Mouse (Mus musculus) lung, embryonic 15.5 days (tissue): ENCODE results near the gene Spocd1. TPM values are rescaled to one million over a fixed set of nuclear protein-coding genes. Genes with fewer than 3 reads are reported as not detected.

Experiments
- ATAC-seq: fragments of 200-750 bp; cut with Nextera tagmentation; 2 replicates; pipeline ENCODE4 v1.8.0; 2017; ENCODE audit warnings: moderate number of reproducible peaks, borderline replicate concordance; ENCODE audit not compliant: low FRiP score, low TSS enrichment; ENCODE audit errors: extremely low read depth
- H3K27ac ChIP-seq: fragments of 300-500 bp; sonication (generic); 2 replicates; pipeline ENCODE4 v1.5.1; 2015; ENCODE audit warnings: moderate library complexity, mild to moderate bottlenecking, inconsistent platforms
- H3K27me3 ChIP-seq: fragments of 300-500 bp; sonication (generic); 2 replicates; pipeline ENCODE4 v1.6.1; 2015; ENCODE audit warnings: inconsistent platforms
- H3K36me3 ChIP-seq: fragments of 300-500 bp; sonication (generic); 2 replicates; pipeline ENCODE4 v1.6.1; 2015; ENCODE audit warnings: inconsistent platforms
- H3K4me1 ChIP-seq: fragments of 300-500 bp; sonication (generic); 2 replicates; pipeline ENCODE4 v1.6.1; 2015; ENCODE audit warnings: inconsistent platforms
- H3K4me2 ChIP-seq: fragments of 300-500 bp; sonication (generic); 2 replicates; pipeline ENCODE4 v1.6.1; 2015; ENCODE audit warnings: inconsistent platforms, mild to moderate bottlenecking, moderate library complexity
- H3K4me3 ChIP-seq: fragments of 300-500 bp; sonication (generic); 2 replicates; pipeline ENCODE4 v1.5.1; 2015; ENCODE audit warnings: mild to moderate bottlenecking, inconsistent platforms
- H3K9ac ChIP-seq: fragments of 300-500 bp; sonication (generic); 2 replicates; pipeline ENCODE4 v1.6.1; 2015; ENCODE audit warnings: inconsistent platforms
- H3K9me3 ChIP-seq: fragments of 300-500 bp; sonication (generic); 2 replicates; pipeline ENCODE4 v1.6.1; 2016; ENCODE audit warnings: inconsistent platforms
- WGBS: fragments of 180-500 bp; shearing (Covaris S2); methylation state at CpG from one replicate; pipeline ENCODE4 v1.1.7; 2015; 5-methylcytosine and 5-hydroxymethylcytosine counted together
- polyA plus RNA-seq: library from polyadenylated mRNA; unstranded; fragments of >200 nt; fragmentation: Nextera tagmentation; extraction: Ambion mirVana; gene quantifications from 2 replicates; pipeline ENCODE4 v1.2.1, GENCODE M21; 2015

Spocd1 gene
- polyA plus RNA-seq, 1 experiment from 2014 or later = 0.09 TPM

DNA sequence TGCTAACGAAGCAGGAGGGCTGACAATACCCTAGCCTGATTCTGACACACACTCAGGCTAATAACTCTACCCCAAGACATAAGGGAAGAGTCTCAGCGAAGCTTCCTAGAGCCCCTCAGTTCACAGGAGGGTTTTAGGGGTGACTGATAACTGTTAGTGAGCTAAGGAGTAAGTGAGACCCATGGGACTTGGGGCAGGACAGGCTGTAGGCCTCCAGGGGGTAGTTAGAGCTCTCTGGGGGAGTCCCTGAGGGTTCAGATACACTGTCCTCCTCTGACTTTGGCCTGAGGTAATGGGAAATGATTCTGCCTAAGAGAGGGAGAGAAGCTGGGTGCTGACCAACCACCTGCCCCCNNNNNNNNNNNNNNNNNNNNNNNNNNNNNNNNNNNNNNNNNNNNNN, 25.5 kb downstream of the Spocd1 start:
- H3K27ac ChIP-seq = no peak overlapping the region
- H3K4me3 ChIP-seq = no peak overlapping the region
- H3K4me1 ChIP-seq = peaks cover 5% of the 10 kb centered on the region; the same call in 1 of the 2 replicates
- whole genome bisulfite sequencing = 66% methylated on average over 2 of the region's 2 CpGs
- no peaks in the 10 kb centered on the region for H3K9me3 ChIP-seq
- no peaks in the 10 kb centered on the region for H3K36me3 ChIP-seq
- H3K27me3 ChIP-seq = no peaks in the 10 kb centered on the region; the same call in 1 of the 2 replicates
- no peak overlapping the region for H3K9ac ChIP-seq
- ATAC-seq = no peak
- no peak overlapping the region for H3K4me2 ChIP-seq

DNA sequence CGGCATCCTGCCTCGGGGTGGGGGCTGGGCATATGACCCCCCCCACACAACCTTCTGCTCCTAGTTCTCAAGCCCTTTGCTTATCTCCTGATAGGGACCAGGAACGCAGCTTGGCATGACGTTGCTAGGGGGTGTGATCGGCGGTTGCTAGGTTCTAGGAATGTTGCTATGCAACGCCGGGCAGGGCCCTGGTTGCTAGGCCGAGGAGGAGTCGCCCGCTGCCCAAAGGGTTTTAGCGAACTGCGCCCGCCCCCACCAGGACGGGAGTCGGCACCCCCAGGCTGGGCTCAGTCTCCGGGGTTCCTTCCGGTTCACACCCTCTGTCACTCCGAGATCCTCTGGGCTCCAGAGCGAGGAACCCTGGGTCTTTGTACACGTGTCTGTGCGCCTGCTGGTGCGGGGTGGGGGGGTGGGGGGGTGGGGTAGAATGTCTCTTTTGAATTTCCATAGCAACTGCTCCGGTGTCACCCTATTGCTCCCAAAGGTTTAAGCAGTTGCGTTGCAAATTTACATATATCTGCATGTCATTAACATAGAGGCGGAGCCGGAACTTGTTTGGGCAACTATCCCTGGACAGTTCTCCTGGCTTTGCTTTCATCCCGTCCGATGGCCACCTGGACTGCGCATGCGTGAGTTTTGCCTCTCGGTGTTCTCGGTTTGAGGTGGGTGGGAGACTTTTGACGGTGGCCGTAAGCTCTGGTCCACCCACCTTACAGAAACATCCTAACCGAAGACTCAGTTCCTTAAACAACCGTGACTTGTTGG, 31.3 kb downstream of the Spocd1 start:
- ATAC-seq = peak; percentile 70; the same call in 1 of the 2 replicates
- H3K4me2 ChIP-seq = peak overlapping the region; percentile 91
- peaks cover 12% of the 10 kb centered on the region for H3K4me1 ChIP-seq
- H3K9ac ChIP-seq = no peak overlapping the region
- peak overlapping the region; percentile 41 for H3K4me3 ChIP-seq
- WGBS = 1% methylated on average over 34 of the region's 37 CpGs
- no peak overlapping the region for H3K27ac ChIP-seq
- no peaks in the 10 kb centered on the region for H3K9me3 ChIP-seq
- peaks cover 19% of the 10 kb centered on the region for H3K27me3 ChIP-seq
- no peaks in the 10 kb centered on the region for H3K36me3 ChIP-seq

DNA sequence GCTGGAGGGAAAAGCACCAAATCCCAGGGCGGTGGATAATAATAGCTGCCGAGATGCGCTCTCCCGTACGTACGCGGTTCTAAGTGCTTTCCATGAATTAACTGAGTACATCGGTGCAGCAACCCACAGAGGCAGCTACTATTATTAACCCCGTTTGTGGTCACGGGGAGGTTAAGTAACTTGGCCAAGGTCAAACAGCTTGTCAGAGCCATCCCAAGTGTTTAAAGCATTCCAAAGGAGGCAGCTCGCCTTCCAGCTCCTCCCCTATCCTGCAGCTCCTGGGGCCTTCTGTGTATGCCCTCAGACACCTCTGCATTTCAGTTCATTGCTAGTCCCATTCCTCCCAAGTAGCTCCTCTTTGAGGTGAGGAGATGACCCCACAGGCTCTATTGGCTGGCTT, 36.2 kb downstream of the Spocd1 start:
- peaks cover 7% of the 10 kb centered on the region for H3K4me1 ChIP-seq
- H3K36me3 ChIP-seq = no peaks in the 10 kb centered on the region
- peaks cover 22% of the 10 kb centered on the region for H3K27me3 ChIP-seq
- no peak overlapping the region for H3K27ac ChIP-seq
- no peak overlapping the region for H3K4me3 ChIP-seq
- no peak overlapping the region for H3K9ac ChIP-seq
- 53% methylated on average over 11 of the region's 11 CpGs for WGBS
- H3K9me3 ChIP-seq = no peaks in the 10 kb centered on the region
- ATAC-seq = no peak
- no peak overlapping the region for H3K4me2 ChIP-seq

DNA sequence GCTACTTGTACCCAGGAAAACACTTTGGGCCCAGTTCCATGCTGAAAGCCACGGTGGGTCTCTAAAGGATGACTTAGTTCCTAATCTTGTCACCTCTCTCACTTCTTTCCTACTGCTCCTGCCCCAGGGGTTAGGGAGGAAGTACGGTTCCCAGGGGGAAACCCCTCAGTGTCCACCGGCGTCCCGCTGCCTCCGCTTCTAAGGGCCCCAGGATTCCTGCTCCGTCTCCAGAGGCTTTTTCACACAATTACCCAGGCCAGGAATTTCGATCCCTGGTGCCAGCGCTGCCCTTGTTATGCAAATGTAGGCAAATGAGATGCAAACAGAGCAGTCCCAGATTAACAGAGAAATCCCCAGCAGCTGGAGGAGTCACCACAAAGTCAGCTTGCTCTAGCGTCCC, 37.2 kb downstream of the Spocd1 start:
- H3K9me3 ChIP-seq = no peaks in the 10 kb centered on the region
- WGBS = 42% methylated on average over 10 of the region's 10 CpGs
- no peaks in the 10 kb centered on the region for H3K36me3 ChIP-seq
- H3K9ac ChIP-seq = no peak overlapping the region
- no peak overlapping the region for H3K27ac ChIP-seq
- H3K27me3 ChIP-seq = peaks cover 19% of the 10 kb centered on the region
- H3K4me1 ChIP-seq = peaks cover 2% of the 10 kb centered on the region; the same call in 1 of the 2 replicates
- no peak overlapping the region for H3K4me2 ChIP-seq
- ATAC-seq = no peak
- no peak overlapping the region for H3K4me3 ChIP-seq

DNA sequence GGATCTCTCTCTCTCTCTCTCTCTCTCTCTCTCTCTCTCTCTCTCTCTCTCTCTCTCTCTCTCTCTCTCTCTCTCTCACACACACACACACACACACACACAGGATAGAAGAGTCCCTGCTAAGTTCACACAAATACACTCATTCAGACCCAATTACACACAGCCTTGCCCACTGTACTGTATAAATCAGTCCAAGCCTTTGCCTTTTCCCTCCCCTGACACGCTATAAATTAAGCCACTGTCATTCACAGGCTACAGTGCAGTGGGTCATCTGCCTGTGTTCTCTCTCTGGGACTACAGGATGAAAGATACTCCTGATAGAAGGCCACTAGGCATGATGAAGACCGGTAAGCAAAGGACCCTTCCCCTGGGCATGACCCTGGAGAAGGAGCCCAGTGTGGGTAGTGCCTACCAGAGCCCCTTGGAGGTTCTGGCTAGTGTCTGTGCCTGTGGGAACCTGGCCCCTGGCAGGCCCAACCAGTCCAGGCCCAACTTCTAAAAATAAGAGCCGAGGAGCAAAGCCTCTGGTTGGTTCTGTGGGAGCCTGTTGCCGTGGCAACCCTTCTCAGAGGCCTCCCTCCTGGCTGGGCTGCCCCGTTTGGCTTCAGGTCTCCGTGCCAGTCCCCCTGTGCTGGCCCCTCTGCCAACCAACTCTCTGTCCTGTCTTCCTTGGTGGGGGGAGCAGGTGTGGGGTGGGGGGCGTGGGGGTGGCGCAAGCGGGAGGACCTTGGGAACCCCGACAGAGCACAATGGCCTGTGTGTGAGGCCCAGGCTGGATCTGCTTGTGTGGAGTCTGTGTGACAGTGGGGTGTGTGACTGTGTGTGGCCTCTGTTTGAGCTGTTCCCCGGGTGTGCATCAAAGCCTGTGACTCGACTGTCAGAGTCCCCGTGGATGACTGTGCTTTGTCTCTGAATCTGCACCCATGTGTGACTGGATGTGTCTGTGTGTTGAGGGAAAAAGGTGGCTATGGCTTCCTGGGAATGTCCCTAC, 38.3 kb downstream of the Spocd1 start:
- no peak overlapping the region for H3K27ac ChIP-seq
- no peaks in the 10 kb centered on the region for H3K9me3 ChIP-seq
- H3K27me3 ChIP-seq = peaks cover 15% of the 10 kb centered on the region
- H3K4me3 ChIP-seq = no peak overlapping the region
- no peak for ATAC-seq
- peaks cover 7% of the 10 kb centered on the region; the same call in 1 of the 2 replicates for H3K4me1 ChIP-seq
- no peak overlapping the region for H3K9ac ChIP-seq
- H3K36me3 ChIP-seq = no peaks in the 10 kb centered on the region
- no peak overlapping the region for H3K4me2 ChIP-seq
- 41% methylated on average over 13 of the region's 13 CpGs for WGBS

DNA sequence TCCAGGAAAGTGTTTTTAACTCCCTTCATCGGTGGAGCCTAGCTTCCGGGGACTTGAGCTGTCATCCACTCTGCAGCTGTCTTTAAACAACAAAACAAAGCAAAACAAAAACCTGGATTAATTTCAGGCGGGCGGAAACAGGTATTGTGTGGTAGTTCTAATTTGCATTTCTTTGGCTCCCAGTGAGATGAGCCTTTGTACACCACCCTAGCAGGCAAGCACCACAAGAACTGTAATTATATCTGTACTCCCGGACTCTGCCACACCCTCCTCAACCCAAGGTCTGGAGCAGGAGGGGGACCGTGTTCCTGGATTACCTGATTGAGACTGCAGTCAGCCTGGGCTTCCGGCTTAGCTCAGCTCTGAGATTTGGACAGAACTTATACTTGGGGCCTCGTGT, 41.1 kb downstream of the Spocd1 start:
- 65% methylated on average over 8 of the region's 8 CpGs for WGBS
- Histone ChIP-seq H3K27me3 (peaks cover 31% of the 10 kb centered on the region), H3K4me3 (no peak overlapping the region), H3K4me2 (no peak overlapping the region), H3K9me3 (no peaks in the 10 kb centered on the region), H3K9ac (no peak overlapping the region), H3K4me1 (peaks cover 7% of the 10 kb centered on the region; the same call in 1 of the 2 replicates), H3K27ac (no peak overlapping the region), H3K36me3 (no peaks in the 10 kb centered on the region)
- no peak for ATAC-seq

DNA sequence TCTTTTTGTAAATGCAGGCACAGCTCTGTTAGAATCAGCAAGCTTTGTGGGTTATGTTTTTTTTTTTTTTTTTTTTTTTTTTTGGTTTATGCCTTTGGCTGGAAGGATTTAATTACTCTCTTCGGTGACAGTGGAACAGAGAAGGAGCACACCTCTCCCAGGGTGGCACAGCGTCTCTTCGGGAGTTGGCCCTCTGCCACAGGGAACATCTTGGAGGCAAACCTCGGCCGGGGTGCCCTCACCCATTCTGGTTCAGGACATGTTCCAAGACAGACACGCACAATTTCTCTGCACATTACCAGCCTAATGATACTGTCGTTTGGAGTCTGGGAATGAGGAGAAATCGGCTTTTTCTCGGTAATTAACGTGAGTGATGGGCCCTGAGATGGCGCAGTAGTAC, 41.8 kb downstream of the Spocd1 start:
- Histone ChIP-seq H3K9ac (no peak overlapping the region), H3K36me3 (no peaks in the 10 kb centered on the region), H3K4me1 (peaks cover 7% of the 10 kb centered on the region; the same call in 1 of the 2 replicates), H3K27ac (no peak overlapping the region), H3K4me2 (no peak overlapping the region), H3K4me3 (no peak overlapping the region), H3K9me3 (no peaks in the 10 kb centered on the region), H3K27me3 (peaks cover 30% of the 10 kb centered on the region)
- 73% methylated on average over 11 of the region's 11 CpGs for whole genome bisulfite sequencing
- no peak for ATAC-seq

DNA sequence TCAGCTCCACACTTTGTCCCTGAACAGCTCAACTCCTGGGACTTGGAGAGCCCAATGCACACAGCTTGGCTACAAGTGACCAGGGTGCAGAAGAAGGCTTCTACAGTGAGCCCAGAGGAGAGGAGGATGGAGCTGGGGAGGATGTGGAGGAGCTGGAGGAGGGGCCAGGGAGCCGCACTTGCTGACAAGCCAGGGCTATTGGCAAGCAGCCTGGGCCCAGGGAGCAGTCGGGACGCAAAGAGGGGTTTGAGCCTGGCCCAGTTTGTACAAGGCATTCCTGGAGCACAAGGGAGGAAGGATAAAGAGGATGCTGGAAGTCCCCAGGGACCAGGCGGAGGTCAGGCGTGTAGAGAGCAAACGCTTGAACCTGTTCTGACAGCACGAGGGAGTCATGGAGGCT, 42.9 kb downstream of the Spocd1 start:
- Histone ChIP-seq H3K4me2 (no peak overlapping the region), H3K9me3 (no peaks in the 10 kb centered on the region), H3K27ac (no peak overlapping the region), H3K9ac (no peak overlapping the region), H3K36me3 (no peaks in the 10 kb centered on the region), H3K4me3 (no peak overlapping the region), H3K4me1 (peaks cover 7% of the 10 kb centered on the region; the same call in 1 of the 2 replicates), H3K27me3 (peaks cover 30% of the 10 kb centered on the region)
- WGBS = 30% methylated on average over 7 of the region's 7 CpGs
- ATAC-seq = no peak

DNA sequence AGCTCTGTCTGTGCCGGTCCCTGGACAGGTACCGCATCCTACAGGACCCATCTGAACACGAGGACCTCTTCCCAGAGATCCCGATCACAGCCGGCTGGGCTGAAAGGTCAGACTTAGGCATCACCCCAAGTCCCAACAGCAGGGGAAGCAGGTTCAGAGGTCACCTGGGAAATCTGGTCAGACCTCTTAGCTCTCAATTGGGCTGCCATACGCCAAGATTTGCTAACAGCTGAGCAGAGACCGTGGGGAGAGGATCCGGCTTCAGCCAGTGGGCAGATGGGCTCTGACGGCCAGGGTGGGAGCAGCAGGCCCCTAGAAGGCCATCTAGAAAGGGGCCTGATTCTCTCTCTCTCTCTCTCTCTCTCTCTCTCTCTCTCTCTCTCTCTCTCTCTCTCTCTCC, 45.2 kb downstream of the Spocd1 start:
- Histone ChIP-seq H3K9ac (no peak overlapping the region), H3K9me3 (no peaks in the 10 kb centered on the region), H3K4me1 (0 out of 2 replicates have a peak, but pooled peaks cover 5% of the 10 kb centered on the region), H3K4me2 (no peak overlapping the region), H3K27ac (no peak overlapping the region), H3K4me3 (no peak overlapping the region), H3K27me3 (peaks cover 30% of the 10 kb centered on the region), H3K36me3 (no peaks in the 10 kb centered on the region)
- no peak for ATAC-seq
- WGBS = 54% methylated on average over 9 of the region's 9 CpGs

DNA sequence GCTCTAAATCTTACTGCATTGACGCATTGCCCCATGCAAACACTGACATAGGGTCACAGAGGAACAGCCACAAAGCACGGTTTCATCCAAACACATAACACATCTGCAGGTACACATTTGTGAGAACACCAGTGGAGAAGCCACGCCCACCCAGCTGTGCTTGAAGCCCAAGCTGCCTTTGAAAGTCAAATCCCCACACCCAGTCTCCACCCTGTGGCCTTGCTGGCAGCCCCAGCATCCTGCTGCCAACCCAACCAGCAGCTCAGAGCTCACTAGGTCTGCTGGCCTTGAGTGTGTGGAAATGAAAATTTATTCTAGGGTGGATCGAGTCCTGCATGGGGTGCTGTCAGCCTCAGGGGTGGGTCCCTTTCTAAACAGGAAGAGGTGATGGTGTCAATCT, 48.2 kb downstream of the Spocd1 start:
- 47% methylated on average over 4 of the region's 4 CpGs for WGBS
- no peak for ATAC-seq
- Histone ChIP-seq H3K9ac (no peak overlapping the region), H3K9me3 (no peaks in the 10 kb centered on the region), H3K27ac (no peak overlapping the region), H3K36me3 (no peaks in the 10 kb centered on the region), H3K4me1 (no peaks in the 10 kb centered on the region), H3K4me3 (no peak overlapping the region), H3K4me2 (no peak overlapping the region), H3K27me3 (peaks cover 43% of the 10 kb centered on the region)

DNA sequence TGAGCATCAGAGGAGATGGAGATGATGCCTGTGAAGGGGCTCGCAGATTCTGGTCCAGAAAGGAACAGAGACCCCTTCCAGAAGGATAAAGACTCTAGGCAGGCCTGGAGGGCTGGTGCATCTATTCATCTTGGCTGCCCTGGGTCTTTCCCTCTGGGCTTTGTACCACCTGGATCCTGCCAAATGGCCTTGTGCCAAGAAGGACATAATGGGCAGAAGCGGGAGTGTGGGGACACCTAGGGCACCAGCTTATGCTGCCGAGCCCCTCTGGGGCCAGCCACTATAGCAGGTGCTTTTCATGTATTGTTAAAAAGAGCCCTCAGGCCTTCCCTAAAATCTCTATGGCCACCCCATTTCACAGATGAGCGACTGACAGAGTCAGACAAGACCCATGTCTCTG, 49.2 kb downstream of the Spocd1 start:
- WGBS = 67% methylated on average over 4 of the region's 4 CpGs
- no peaks in the 10 kb centered on the region for H3K9me3 ChIP-seq
- H3K36me3 ChIP-seq = no peaks in the 10 kb centered on the region
- peaks cover 45% of the 10 kb centered on the region for H3K27me3 ChIP-seq
- H3K4me3 ChIP-seq = no peak overlapping the region
- H3K27ac ChIP-seq = no peak overlapping the region
- no peak for ATAC-seq
- no peak overlapping the region for H3K9ac ChIP-seq
- H3K4me1 ChIP-seq = no peaks in the 10 kb centered on the region
- H3K4me2 ChIP-seq = no peak overlapping the region

DNA sequence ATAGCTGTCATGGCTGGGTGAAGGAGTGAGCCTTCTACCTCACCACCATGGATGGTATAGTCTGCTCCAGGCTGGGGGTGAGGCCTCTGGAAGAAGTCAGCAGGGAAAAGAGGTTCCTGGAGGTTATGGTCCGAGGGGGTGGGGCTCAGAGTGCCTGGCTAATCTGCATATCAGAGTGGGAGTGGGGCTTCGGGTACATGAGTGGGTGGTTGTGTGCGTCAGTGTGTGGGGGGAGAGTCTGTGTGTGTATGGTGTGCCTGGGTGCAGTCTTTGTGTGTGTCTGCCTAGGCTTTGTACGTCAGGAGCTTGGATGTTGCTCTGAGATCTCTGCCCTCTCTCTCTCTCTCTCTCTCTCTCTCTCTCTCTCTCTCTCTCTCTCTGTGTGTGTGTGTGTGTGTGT, 49.9 kb downstream of the Spocd1 start:
- Histone ChIP-seq H3K4me2 (no peak overlapping the region), H3K4me3 (no peak overlapping the region), H3K36me3 (no peaks in the 10 kb centered on the region), H3K9ac (no peak overlapping the region), H3K9me3 (no peaks in the 10 kb centered on the region), H3K27ac (no peak overlapping the region), H3K27me3 (peaks cover 45% of the 10 kb centered on the region), H3K4me1 (peaks cover 5% of the 10 kb centered on the region)
- no peak for ATAC-seq
- WGBS = 51% methylated on average over 4 of the region's 4 CpGs
